ENCODE assay signal across 22 mouse cellular contexts in genomic region chr17:87504960-87505681, GRCm38 (mm10). TPM values are rescaled to one million over a fixed set of nuclear protein-coding genes. Genes with fewer than 3 reads are reported as not detected.
DNase-seq lines count a peak whose midpoint lies in the region; ATAC-seq and TF ChIP-seq lines count a peak whose summit lies in the region.
"Had no signal": no experiment of that assay in that cellular context is flagged by ENCODE, and none has a peak within 500 bp of the region (broad histone marks: within the 10 kb centered on the region; RNA-seq: fewer than 3 reads in every experiment).

No protein-coding gene starts in this region.

- H3K4me3 ChIP-seq in left cerebral cortex, adult 2 months: no peak overlapping the region
- H3K4me3 ChIP-seq: embryonic facial prominence, embryonic 13.5 days; forebrain, embryonic 12.5 days; heart, adult 2 months; heart, embryonic 13.5 days; hindbrain, embryonic 12.5 days had no signal

- TF ChIP-seq CTCF in left cerebral cortex, adult 2 months (IDR thresholded peaks at IDR 0.05): no peak

- intact Hi-C loops in left cerebral cortex, adult 2 months (cut with DNase I): loop anchor here (5.0 kb wide), 1 partner anchor 43 kb away; no protein-coding TSS in a partner anchor

- peak; percentile 65 for ATAC-seq in granulocyte monocyte progenitor cell, adult 5-6 weeks (replicated peaks; ENCODE audit: poor library complexity, severe bottlenecking)
- ATAC-seq: CD4-positive, CD25-positive, alpha-beta regulatory T cell, adult 4 months; forebrain, embryonic 16.5 days; inflammation-experienced regulatory T-cells, adult 6 months had no signal

- peak overlapping the region; percentile 6; the same call in 1 of the 2 replicates for H3K27ac ChIP-seq in left cerebral cortex, adult 2 months
- H3K27ac ChIP-seq: embryonic facial prominence, embryonic 13.5 days; forebrain, embryonic 12.5 days; heart, adult 2 months; heart, embryonic 13.5 days; hindbrain, embryonic 12.5 days had no signal

- DNase-seq in cerebellum, postnatal 10 days: peak; percentile 55 to 72
- no peak for DNase-seq in cerebellum, adult 9-10 months
- no peak for DNase-seq in left cerebral cortex, adult 2 months (ENCODE audit: extremely low spot score in 1 of 2, low spot score in 2 of 2)
- DNase-seq in left cerebral cortex, adult 8-10 months (ENCODE audit: low spot score in 2 of 2): no peak
- DNase-seq in MN1 (ENCODE audit: low spot score): peak; percentile 20
- no peak for DNase-seq in adrenal gland, postnatal 25 days
- no peak for DNase-seq in heart, adult 9 months (ENCODE audit: low spot score in 2 of 2)
- DNase-seq: adrenal gland, postnatal 10 days; B cell, adult 2 months; cerebellum, adult 2 months; cerebellum, postnatal 25 days; gastrocnemius, postnatal 10 days; heart, adult 2 months; heart, postnatal 36 days had no signal

RNA-seq across cellular contexts. Expression of gene Calm2, which starts 58.4 kb away (rescaled TPM):
- total RNA-seq in left cerebral cortex, adult 2 months (2021): 1,000 to 10,000 TPM; 2,083 to 2,187 TPM
- 1,000 to 10,000 TPM; 2,138 to 2,258 (median 2,232) TPM for total RNA-seq in left cerebral cortex, adult 8-10 months (2022)
- total RNA-seq in granulocyte monocyte progenitor cell, adult 5-6 weeks (2014; fragmentation: Nextera tagmentation): 410 and 477 TPM in 2 replicates
- total RNA-seq in granulocyte monocyte progenitor cell, adult 5-6 weeks (2017): 1,690 and 1,803 TPM in 2 replicates
- total RNA-seq in adrenal gland, postnatal 25 days (2021): 525 and 582 TPM in 2 replicates

Comparison
In these comparisons a context has a peak if more than half of its experiments do, and no peak if none do; other contexts are left out.
1. DNase-seq: peak in cerebellum, postnatal 10 days (2 of 2) and MN1 (single experiment); none in cerebellum, adult 9-10 months (single experiment), left cerebral cortex, adult 2 months (0 of 2), left cerebral cortex, adult 8-10 months (0 of 2), adrenal gland, postnatal 25 days (single experiment) and heart, adult 9 months (0 of 2).